Mouse (Mus musculus) embryo, embryonic 11.5 days (tissue): Measurements from ENCODE around the gene Vps13a.
"Not testable (repeated sequence)": the region's sequence is repeated elsewhere in the genome, so short reads cannot be mapped to it uniquely, and the experiment has no call there.

Experiments used
- DNase-seq: peaks from one replicate; pipeline ENCODE4 v3.0.0-alpha.2; 2012; ENCODE audit warnings: low read depth, low spot score

Gene Vps13a

GRCm38 (mm10) chr19:16780790-16781384 is at the start of gene Vps13a:
TSS of gene Vps13a (minus strand) at chr19:16780933.
- DNase-seq, result peak; percentile 90

- DNase-seq, result no peak
These were observed 46.9 kb upstream of the Vps13a start for GRCm38 (mm10) chr19:16827657-16828056.

- no peak for DNase-seq
These were observed 44.5 kb upstream of the Vps13a start for GRCm38 (mm10) chr19:16825228-16825627.

- no peak for DNase-seq
These were observed 34.1 kb upstream of the Vps13a start for GRCm38 (mm10) chr19:16814848-16815247.

GRCm38 (mm10) chr19:16813306-16813705 is 32.6 kb upstream of the Vps13a start:
- no peak for DNase-seq

GRCm38 (mm10) chr19:16812072-16812608 is 31.4 kb upstream of the Vps13a start:
- DNase-seq, result no peak

- no peak for DNase-seq
These were observed 24.4 kb upstream of the Vps13a start for GRCm38 (mm10) chr19:16805102-16805501.

GRCm38 (mm10) chr19:16804578-16804977 is 23.8 kb upstream of the Vps13a start:
- no peak for DNase-seq

- DNase-seq, result peak; percentile 36
These were observed 22.0 kb upstream of the Vps13a start for GRCm38 (mm10) chr19:16802707-16803106.

GRCm38 (mm10) chr19:16802123-16802522 is 21.4 kb upstream of the Vps13a start:
- DNase-seq, result no peak

- no peak for DNase-seq
These were observed 17.2 kb upstream of the Vps13a start for GRCm38 (mm10) chr19:16797923-16798322.

- not testable (repeated sequence) for DNase-seq
These were observed 13.8 kb upstream of the Vps13a start for GRCm38 (mm10) chr19:16794486-16794885.

- DNase-seq, result no peak
These were observed 9.2 kb upstream of the Vps13a start for GRCm38 (mm10) chr19:16789930-16790329.

GRCm38 (mm10) chr19:16784879-16785278 is 4.1 kb upstream of the Vps13a start:
- DNase-seq, result no peak

- no peak for DNase-seq
These were observed 780 bp upstream of the Vps13a start for GRCm38 (mm10) chr19:16781406-16782019.

GRCm38 (mm10) chr19:16780251-16780783 is 416 bp downstream of the Vps13a start:
- DNase-seq, result no peak

- no peak for DNase-seq
These were observed 947 bp downstream of the Vps13a start for GRCm38 (mm10) chr19:16779786-16780185.

- no peak for DNase-seq
These were observed 1.5 kb downstream of the Vps13a start for GRCm38 (mm10) chr19:16779281-16779680.

- DNase-seq, result no peak
These were observed 2.2 kb downstream of the Vps13a start for GRCm38 (mm10) chr19:16778578-16778977.

GRCm38 (mm10) chr19:16777901-16778300 is 2.8 kb downstream of the Vps13a start:
- no peak for DNase-seq

- DNase-seq, result not testable (repeated sequence)
These were observed 3.3 kb downstream of the Vps13a start for GRCm38 (mm10) chr19:16777391-16777790.

- DNase-seq, result no peak
These were observed 7.3 kb downstream of the Vps13a start for GRCm38 (mm10) chr19:16773237-16774016.
